Mouse (Mus musculus) midbrain, embryonic 15.5 days (tissue): ENCODE measurements around the gene Cd163l1. TPM values are rescaled to one million over a fixed set of nuclear protein-coding genes. Genes with fewer than 3 reads are reported as not detected.

Source experiments
- ATAC-seq: fragments of 200-750 bp; cut with Nextera tagmentation; replicated peaks from 2 replicates; pipeline ENCODE4 v1.8.0; 2017; ENCODE audit warnings: moderate TSS enrichment
- H3K27ac ChIP-seq: fragments of 300-500 bp; sonication (generic); 2 replicates; pipeline ENCODE4 v1.5.1; 2015; ENCODE audit warnings: mild to moderate bottlenecking, inconsistent platforms
- H3K27me3 ChIP-seq: fragments of 300-500 bp; sonication (generic); replicated peaks from 2 replicates; pipeline ENCODE4 v1.6.1; 2015; ENCODE audit warnings: inconsistent platforms
- H3K36me3 ChIP-seq: fragments of 300-500 bp; sonication (generic); replicated peaks from 2 replicates; pipeline ENCODE4 v1.6.1; 2015; ENCODE audit warnings: inconsistent platforms
- H3K4me1 ChIP-seq: fragments of 300-500 bp; sonication (generic); 2 replicates; pipeline ENCODE4 v1.6.1; 2015; ENCODE audit warnings: inconsistent platforms
- H3K4me2 ChIP-seq: fragments of 300-500 bp; sonication (generic); 2 replicates; pipeline ENCODE4 v1.6.1; 2015; ENCODE audit warnings: inconsistent platforms, mild to moderate bottlenecking, moderate library complexity
- H3K4me3 ChIP-seq: fragments of 300-500 bp; sonication (generic); 2 replicates; pipeline ENCODE4 v1.5.1; 2015; ENCODE audit warnings: mild to moderate bottlenecking, inconsistent platforms
- H3K9ac ChIP-seq: fragments of 300-500 bp; sonication (generic); 2 replicates; pipeline ENCODE4 v1.6.1; 2015; ENCODE audit warnings: mild to moderate bottlenecking, inconsistent platforms
- H3K9me3 ChIP-seq: fragments of 300-500 bp; sonication (generic); 2 replicates; pipeline ENCODE4 v1.6.1; 2016; ENCODE audit warnings: inconsistent platforms
- WGBS: fragments of 180-500 bp; shearing (Covaris S2); methylation state at CpG from one replicate; pipeline ENCODE4 v1.1.7; 2015; ENCODE audit warnings: mixed read lengths; 5-methylcytosine and 5-hydroxymethylcytosine counted together
- polyA plus RNA-seq: library from polyadenylated mRNA; unstranded; fragments of >200 nt; fragmentation: Nextera tagmentation; extraction: Ambion mirVana; gene quantifications from 2 replicates; pipeline ENCODE4 v1.2.1, GENCODE M21; 2015

Gene Cd163l1
- polyA plus RNA-seq: not detected in 2 replicates

DNA sequence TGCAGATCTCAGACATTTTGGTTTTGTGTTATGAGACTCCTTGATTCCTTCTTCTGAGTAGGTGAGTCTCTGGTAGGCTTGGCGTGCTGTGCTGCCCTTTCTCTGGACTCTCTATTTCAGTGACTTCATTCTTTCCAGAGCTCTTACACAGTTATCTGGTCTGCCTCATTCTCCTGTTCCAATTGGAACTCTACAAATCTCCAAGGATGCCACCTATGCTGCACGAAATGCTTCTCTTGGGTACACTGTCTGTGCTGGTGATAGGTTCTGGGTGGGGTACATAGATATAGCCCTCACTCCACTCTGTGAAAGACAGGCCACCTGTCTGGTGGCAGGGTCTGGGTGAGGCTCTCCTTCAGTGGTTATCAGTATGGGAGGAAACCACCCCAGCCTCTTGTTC, at the start of gene Cd163l1:
Gene Cd163l1 (plus strand): TSS at position 301 of the 400 bp plus-strand sequence.
- 90% methylated on average over 2 of the region's 2 CpGs for WGBS
- H3K9ac ChIP-seq: no peak within 1 kb of the TSS
- no peaks in the 10 kb centered on the region for H3K27me3 ChIP-seq
- ATAC-seq: no peak
- no peaks in the 10 kb centered on the region for H3K36me3 ChIP-seq
- no peak within 1 kb of the TSS for H3K27ac ChIP-seq
- H3K4me2 ChIP-seq: no peak within 1 kb of the TSS
- H3K4me3 ChIP-seq: no peak within 1 kb of the TSS
- no peaks in the 10 kb centered on the region for H3K4me1 ChIP-seq
- no peaks in the 10 kb centered on the region for H3K9me3 ChIP-seq

GRCm38 (mm10) chr7:140169386-140169785, 48.7 kb upstream of the Cd163l1 start:
- no peaks in the 10 kb centered on the region for H3K4me1 ChIP-seq
- no peak overlapping the region for H3K27ac ChIP-seq
- no peak overlapping the region for H3K9ac ChIP-seq
- no peak for ATAC-seq
- no peaks in the 10 kb centered on the region for H3K9me3 ChIP-seq
- H3K4me3 ChIP-seq: no peak overlapping the region
- H3K36me3 ChIP-seq: no peaks in the 10 kb centered on the region
- H3K27me3 ChIP-seq: no peaks in the 10 kb centered on the region
- no peak overlapping the region for H3K4me2 ChIP-seq
- WGBS: 90% methylated on average over 4 of the region's 4 CpGs

DNA sequence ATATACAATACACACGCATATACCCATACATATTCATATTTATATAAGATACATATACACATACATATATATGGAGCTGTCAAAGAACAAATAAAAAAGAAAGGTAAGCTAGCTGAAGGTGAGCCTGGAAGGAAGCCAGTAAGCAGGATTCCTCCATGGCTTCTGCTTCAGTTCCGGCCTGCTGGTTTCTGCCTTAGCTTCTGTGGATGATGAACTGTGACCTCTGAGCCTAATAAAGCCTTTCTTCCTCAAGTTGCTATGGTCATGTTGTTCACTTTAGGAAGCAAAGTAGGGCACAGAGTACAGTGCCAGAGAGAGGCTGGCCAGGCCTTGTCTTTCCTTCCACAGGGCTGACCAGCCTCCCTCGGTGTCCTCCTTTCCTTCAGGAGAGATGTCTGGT, 47.2 kb upstream of the Cd163l1 start:
- Histone ChIP-seq H3K9me3 (no peaks in the 10 kb centered on the region), H3K36me3 (no peaks in the 10 kb centered on the region), H3K27me3 (no peaks in the 10 kb centered on the region), H3K9ac (no peak overlapping the region), H3K4me1 (no peaks in the 10 kb centered on the region), H3K4me3 (no peak overlapping the region), H3K4me2 (no peak overlapping the region), H3K27ac (no peak overlapping the region)
- 94% methylated on average over 3 of the region's 3 CpGs for WGBS
- no peak for ATAC-seq

DNA sequence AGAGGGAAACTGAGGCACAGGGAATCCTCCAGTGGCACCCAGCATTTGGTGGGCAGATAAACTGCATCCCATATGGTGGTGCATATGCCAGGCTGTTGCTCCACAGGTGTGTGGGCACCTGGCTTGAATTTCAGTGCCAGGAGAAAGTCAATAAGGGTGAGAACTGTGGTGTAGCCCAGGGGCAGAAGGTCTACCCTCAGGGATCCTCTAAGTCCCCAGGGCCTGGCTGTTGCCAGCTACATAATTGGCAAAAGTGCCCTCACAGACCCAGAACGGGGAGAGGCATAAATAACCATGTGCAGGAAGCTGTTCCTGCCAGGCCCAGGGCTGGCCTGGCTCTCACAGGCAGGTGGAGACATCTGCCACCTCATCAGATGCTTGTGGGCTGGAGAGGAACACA, 45.1 kb upstream of the Cd163l1 start, which contains the start of gene Olfr523:
Gene Olfr523 (plus strand): TSS at position 282 of the 400 bp plus-strand sequence.
- H3K27ac ChIP-seq: no peak within 1 kb of the TSS
- no peak within 1 kb of the TSS for H3K4me3 ChIP-seq
- H3K27me3 ChIP-seq: no peaks in the 10 kb centered on the region
- H3K9ac ChIP-seq: no peak within 1 kb of the TSS
- WGBS: 43% methylated on average over 1 of the region's 1 CpGs
- no peak for ATAC-seq
- H3K36me3 ChIP-seq: no peaks in the 10 kb centered on the region
- H3K4me1 ChIP-seq: no peaks in the 10 kb centered on the region
- no peaks in the 10 kb centered on the region for H3K9me3 ChIP-seq
- no peak within 1 kb of the TSS for H3K4me2 ChIP-seq

- H3K9ac ChIP-seq: no peak overlapping the region
- no peak overlapping the region for H3K27ac ChIP-seq
- no peaks in the 10 kb centered on the region for H3K9me3 ChIP-seq
- 82% methylated on average over 2 of the region's 2 CpGs for WGBS
- H3K36me3 ChIP-seq: no peaks in the 10 kb centered on the region
- no peaks in the 10 kb centered on the region for H3K27me3 ChIP-seq
- no peak overlapping the region for H3K4me2 ChIP-seq
- ATAC-seq: no peak
- H3K4me3 ChIP-seq: no peak overlapping the region
- no peaks in the 10 kb centered on the region for H3K4me1 ChIP-seq
Measured at GRCm38 (mm10) chr7:140179176-140179575, 38.9 kb upstream of the Cd163l1 start.

DNA sequence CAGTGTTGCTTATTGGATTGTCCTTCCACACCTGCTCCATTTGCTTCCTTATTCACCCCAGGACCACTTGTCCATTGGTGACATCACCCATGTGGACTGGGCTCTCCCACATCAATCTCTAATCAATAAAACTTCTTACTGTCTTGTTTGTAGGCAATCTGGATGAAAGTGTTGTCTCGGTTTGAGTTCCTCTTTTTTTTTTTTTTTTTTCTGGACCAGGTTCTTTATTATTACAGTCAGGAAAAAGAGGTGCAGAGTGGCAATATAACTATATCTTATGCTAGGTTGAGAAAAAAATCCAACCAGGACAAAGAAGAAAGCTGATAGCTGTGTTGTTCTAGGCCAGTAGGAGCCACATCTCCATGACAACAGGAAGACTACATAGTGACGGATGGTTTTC, 37.4 kb upstream of the Cd163l1 start:
- no peak overlapping the region for H3K4me3 ChIP-seq
- no peaks in the 10 kb centered on the region for H3K27me3 ChIP-seq
- no peak overlapping the region for H3K27ac ChIP-seq
- no peak overlapping the region for H3K4me2 ChIP-seq
- 79% methylated on average over 2 of the region's 2 CpGs for WGBS
- H3K9ac ChIP-seq: no peak overlapping the region
- no peaks in the 10 kb centered on the region for H3K9me3 ChIP-seq
- H3K4me1 ChIP-seq: no peaks in the 10 kb centered on the region
- no peaks in the 10 kb centered on the region for H3K36me3 ChIP-seq
- ATAC-seq: no peak

DNA sequence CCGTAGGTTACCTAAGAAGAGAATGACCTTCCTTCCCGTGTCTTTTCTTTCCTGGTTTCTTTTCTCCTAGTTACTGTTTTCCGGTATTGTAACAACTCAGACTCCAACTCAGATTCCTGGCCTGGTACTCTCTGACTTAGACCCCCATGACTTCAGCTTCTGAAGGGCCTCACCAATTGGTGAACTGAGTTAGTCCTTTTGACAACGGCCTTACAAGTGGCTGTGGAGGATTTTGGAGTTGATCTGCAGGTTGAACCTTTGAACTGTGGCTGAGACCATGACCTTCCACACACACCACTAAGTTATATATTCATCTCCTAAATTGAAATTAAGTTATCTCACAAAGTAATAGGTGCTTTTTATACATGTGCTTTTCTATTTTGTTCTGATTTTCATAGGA, 33.9 kb upstream of the Cd163l1 start:
- no peaks in the 10 kb centered on the region for H3K9me3 ChIP-seq
- no peaks in the 10 kb centered on the region for H3K27me3 ChIP-seq
- ATAC-seq: no peak
- H3K27ac ChIP-seq: no peak overlapping the region
- H3K4me3 ChIP-seq: no peak overlapping the region
- H3K4me2 ChIP-seq: no peak overlapping the region
- H3K9ac ChIP-seq: no peak overlapping the region
- 86% methylated on average over 4 of the region's 4 CpGs for WGBS
- no peaks in the 10 kb centered on the region for H3K4me1 ChIP-seq
- no peaks in the 10 kb centered on the region for H3K36me3 ChIP-seq

- Histone ChIP-seq H3K4me2 (no peak overlapping the region), H3K9ac (no peak overlapping the region), H3K27me3 (no peaks in the 10 kb centered on the region), H3K36me3 (no peaks in the 10 kb centered on the region), H3K27ac (no peak overlapping the region), H3K9me3 (no peaks in the 10 kb centered on the region), H3K4me3 (no peak overlapping the region), H3K4me1 (no peaks in the 10 kb centered on the region)
- WGBS: 56% methylated on average over 18 of the region's 18 CpGs
- no peak for ATAC-seq
Measured at GRCm38 (mm10) chr7:140186646-140187620, 31.1 kb upstream of the Cd163l1 start.

- no peak for ATAC-seq
- H3K4me1 ChIP-seq: no peaks in the 10 kb centered on the region
- no peak overlapping the region for H3K4me3 ChIP-seq
- H3K9me3 ChIP-seq: no peaks in the 10 kb centered on the region
- WGBS: 85% methylated on average over 7 of the region's 7 CpGs
- no peaks in the 10 kb centered on the region for H3K36me3 ChIP-seq
- no peak overlapping the region for H3K27ac ChIP-seq
- no peaks in the 10 kb centered on the region for H3K27me3 ChIP-seq
- H3K9ac ChIP-seq: no peak overlapping the region
- no peak overlapping the region for H3K4me2 ChIP-seq
Measured at GRCm38 (mm10) chr7:140187721-140188390, 30.2 kb upstream of the Cd163l1 start.

DNA sequence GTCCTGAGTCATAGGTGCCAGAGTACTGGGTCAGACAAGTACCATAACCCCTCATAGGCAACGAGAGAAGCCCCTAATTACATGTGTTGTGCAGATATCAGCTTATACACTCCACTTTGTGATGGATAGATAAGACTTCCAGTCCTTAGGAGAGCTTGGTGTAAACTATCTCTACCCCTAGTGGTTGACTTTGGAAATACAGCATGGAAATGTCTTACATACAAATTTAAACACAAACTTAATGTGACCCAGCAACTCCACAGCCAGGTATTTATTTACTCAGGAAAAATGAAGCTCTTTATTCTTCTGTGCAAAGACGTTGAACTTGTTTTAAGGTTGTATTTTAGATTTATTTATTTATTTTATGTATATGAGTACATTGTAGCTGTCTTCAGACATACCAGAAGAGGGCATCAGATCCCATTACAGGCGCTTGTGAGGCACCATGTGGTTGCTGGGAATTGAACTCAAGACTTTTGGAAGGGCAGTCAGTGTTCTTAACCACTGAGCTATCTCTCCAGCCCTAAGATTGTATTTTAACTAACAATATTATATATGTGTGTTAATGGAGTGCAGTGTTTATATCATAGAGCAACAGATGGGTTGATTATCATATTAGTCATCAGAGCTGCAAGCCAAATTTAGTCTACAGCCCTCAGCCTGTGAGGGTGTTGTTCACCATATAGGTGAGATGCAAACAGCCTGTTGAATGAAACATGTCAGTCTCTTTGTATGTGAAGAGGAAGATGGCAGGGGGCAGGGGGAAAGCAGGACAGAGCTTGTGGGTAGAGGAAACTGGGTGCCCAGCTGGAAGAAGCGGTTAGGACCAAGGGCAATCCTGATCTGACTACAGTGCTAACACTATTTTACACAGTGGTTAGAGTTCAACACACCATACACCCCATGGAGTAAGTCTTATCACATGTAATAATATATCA, 29.4 kb upstream of the Cd163l1 start:
- Histone ChIP-seq H3K4me3 (no peak overlapping the region), H3K9ac (no peak overlapping the region), H3K27me3 (no peaks in the 10 kb centered on the region), H3K4me2 (no peak overlapping the region), H3K27ac (no peak overlapping the region), H3K9me3 (no peaks in the 10 kb centered on the region), H3K36me3 (no peaks in the 10 kb centered on the region), H3K4me1 (no peaks in the 10 kb centered on the region)
- WGBS: 69% methylated on average over 4 of the region's 4 CpGs
- no peak for ATAC-seq

DNA sequence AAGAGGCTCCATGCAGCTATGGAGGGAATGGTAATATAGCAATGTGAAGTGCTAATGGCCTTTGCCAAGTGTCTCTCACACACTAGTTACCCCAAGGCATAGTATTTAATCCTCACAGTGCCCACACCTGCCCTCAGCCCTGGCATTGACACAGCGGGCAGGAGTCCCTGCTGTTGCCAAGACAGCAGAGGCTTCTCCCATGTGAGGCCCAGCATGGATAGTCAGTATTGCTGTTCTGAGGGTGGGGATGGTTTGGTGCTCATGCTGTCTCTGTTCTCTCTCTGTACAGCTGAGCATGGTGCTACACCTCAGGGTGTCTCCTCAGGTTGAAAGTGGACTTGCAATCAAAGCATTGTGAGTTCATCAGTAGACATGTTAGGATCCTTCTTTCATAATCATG, 27.6 kb upstream of the Cd163l1 start:
- WGBS: 92% methylated on average over 1 of the region's 1 CpGs
- Histone ChIP-seq H3K27ac (no peak overlapping the region), H3K4me1 (no peaks in the 10 kb centered on the region), H3K36me3 (no peaks in the 10 kb centered on the region), H3K27me3 (no peaks in the 10 kb centered on the region), H3K9ac (no peak overlapping the region), H3K4me2 (no peak overlapping the region), H3K9me3 (no peaks in the 10 kb centered on the region), H3K4me3 (no peak overlapping the region)
- ATAC-seq: no peak

- Histone ChIP-seq H3K36me3 (no peaks in the 10 kb centered on the region), H3K27ac (no peak overlapping the region), H3K4me2 (no peak overlapping the region), H3K9ac (no peak overlapping the region), H3K9me3 (no peaks in the 10 kb centered on the region), H3K27me3 (no peaks in the 10 kb centered on the region), H3K4me1 (no peaks in the 10 kb centered on the region), H3K4me3 (no peak overlapping the region)
- no peak for ATAC-seq
- 57% methylated on average over 2 of the region's 2 CpGs for whole genome bisulfite sequencing
Measured at GRCm38 (mm10) chr7:140192445-140192844, 25.6 kb upstream of the Cd163l1 start.
